Mouse (Mus musculus): ENCODE results near the gene Ston2.

DNA sequence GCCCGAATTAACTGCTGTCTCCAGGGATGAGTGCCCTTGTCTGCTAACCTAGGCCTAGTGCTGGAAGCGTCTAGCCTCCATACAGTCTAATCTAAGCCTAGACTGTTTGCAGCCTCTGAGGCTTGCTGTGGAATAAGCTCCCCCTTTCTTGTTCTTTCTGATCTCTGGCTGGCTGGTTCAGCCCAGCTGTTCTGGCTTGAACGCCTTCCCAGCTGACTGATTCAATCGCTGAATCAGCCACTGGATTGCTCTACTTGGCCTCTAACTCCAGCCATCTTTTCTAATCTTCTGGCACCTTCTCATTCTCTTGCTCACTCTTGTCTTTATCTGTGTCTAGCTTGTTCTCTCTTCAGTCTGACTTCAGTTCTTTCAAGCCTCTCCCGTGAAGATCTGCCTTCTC is 161.7 kb downstream of the Ston2 start:
- TF ChIP-seq POLR2A (IDR thresholded peaks at IDR 0.05; ENCODE audit: borderline replicate concordance, insufficient read depth, low read length) (no peak), CTCF (IDR thresholded peaks at IDR 0.05; ENCODE audit: borderline replicate concordance, insufficient read depth, low read depth, low read length) (no peak)

Data from cerebellum, adult 2 months (tissue).